Mouse (Mus musculus) mature B cell (primary cell): ENCODE data around the gene Lztr1.

Experiments used
- in situ Hi-C: fragments of 300-500 bp; cut with MboI; formaldehyde crosslinking; loops from 2 replicates; pipeline ENCODE4 v1.14.3; 2019

The Lztr1 gene

GRCm38 (mm10) chr16:17556907-17557306 is 48.4 kb downstream of the Lztr1 start:
- in situ Hi-C loops, result no loop called here

GRCm38 (mm10) chr16:17557947-17558480 is 49.5 kb downstream of the Lztr1 start:
- in situ Hi-C loops, result no loop called here

- in situ Hi-C loops, result no loop called here
Measured at GRCm38 (mm10) chr16:17558811-17559210, 50.3 kb downstream of the Lztr1 start.

- in situ Hi-C loops, result no loop called here
Measured at GRCm38 (mm10) chr16:17559396-17560027, 51.0 kb downstream of the Lztr1 start.

GRCm38 (mm10) chr16:17561128-17561750 is 52.8 kb downstream of the Lztr1 start, which contains the start of gene Lrrc74b:
Gene Lrrc74b, minus strand, starts transcription at chr16:17561247.
- in situ Hi-C loops, result no loop called here

GRCm38 (mm10) chr16:17561751-17562208 is 53.3 kb downstream of the Lztr1 start, which contains the start of gene P2rx6:
Gene P2rx6, plus strand, starts transcription at chr16:17561885.
- in situ Hi-C loops, result no loop called here

- in situ Hi-C loops, result no loop called here
Measured at GRCm38 (mm10) chr16:17563580-17563979, 55.1 kb downstream of the Lztr1 start.

- in situ Hi-C loops, result no loop called here
Measured at GRCm38 (mm10) chr16:17564221-17564620, 55.7 kb downstream of the Lztr1 start.

- in situ Hi-C loops, result no loop called here
Measured at GRCm38 (mm10) chr16:17564771-17565170, 56.3 kb downstream of the Lztr1 start.

GRCm38 (mm10) chr16:17566186-17566585 is 57.7 kb downstream of the Lztr1 start:
- in situ Hi-C loops, result no loop called here
